15 mouse cellular contexts compared by ENCODE assay signal in the genomic region with DNA sequence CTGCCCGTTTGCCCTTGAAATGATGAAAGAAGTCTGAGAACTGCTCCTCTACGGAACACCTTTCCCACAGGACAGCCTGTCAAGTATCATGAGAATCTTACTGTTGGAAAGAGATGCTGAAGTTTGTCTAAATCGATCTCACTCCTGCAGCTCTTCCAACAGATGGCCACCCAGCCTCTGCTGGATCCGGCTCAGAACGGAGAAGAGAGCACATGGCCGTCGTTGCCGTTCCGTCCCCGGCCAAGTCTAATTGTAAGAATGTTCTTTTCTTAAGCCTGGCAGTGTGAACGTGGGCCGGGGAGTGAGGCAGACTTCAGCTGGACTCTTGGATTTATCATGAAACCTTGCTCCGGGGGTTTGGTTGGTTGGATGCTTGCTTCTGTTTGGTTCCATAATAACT.
DNase-seq lines count a peak whose midpoint lies in the region; ATAC-seq and TF ChIP-seq lines count a peak whose summit lies in the region.
"Had no signal": no experiment of that assay in that cellular context is flagged by ENCODE, and none has a peak within 500 bp of the region (broad histone marks: within the 10 kb centered on the region; RNA-seq: fewer than 3 reads in every experiment).

No protein-coding gene starts in this region.

- peak overlapping the region; percentile 20 for H3K4me3 ChIP-seq in gastrocnemius, adult 2 months
- H3K4me3 ChIP-seq in left cerebral cortex, adult 2 months: no peak overlapping the region
- H3K4me3 ChIP-seq: erythroblast, embryonic 14.5 days; limb, embryonic 13.5 days; lung, embryonic 15.5 days; midbrain, embryonic 10.5 days had no signal

- intact Hi-C loops in gastrocnemius, adult 2 months (cut with DNase I): no loop called here
- intact Hi-C loops in left cerebral cortex, adult 2 months (cut with DNase I): no loop called here

- no peak for TF ChIP-seq CTCF in gastrocnemius, adult 2 months (IDR thresholded peaks at IDR 0.05)
- no peak for TF ChIP-seq CTCF in left cerebral cortex, adult 2 months (IDR thresholded peaks at IDR 0.05)

- no peak overlapping the region for H3K27ac ChIP-seq in gastrocnemius, adult 2 months
- no peak overlapping the region for H3K27ac ChIP-seq in left cerebral cortex, adult 2 months
- H3K27ac ChIP-seq: limb, embryonic 13.5 days; lung, embryonic 15.5 days; midbrain, embryonic 10.5 days had no signal

- no peak for ATAC-seq in CD4-positive, CD25-positive, alpha-beta regulatory T cell, adult 4 months

- no peak for DNase-seq in gastrocnemius, adult 2 months
- no peak for DNase-seq in gastrocnemius, postnatal 10 days
- peak; percentile 13 to 17 for DNase-seq in frontal cortex, postnatal 25 days (ENCODE audit: low spot score in 2 of 2)
- peak; percentile 27 to 62 for DNase-seq in left cerebral cortex, adult 2 months (ENCODE audit: extremely low spot score in 1 of 2, low spot score in 2 of 2)
- DNase-seq in right cerebral cortex, postnatal 25 days: peak; percentile 57
- DNase-seq in kidney, adult 11 months: no peak
- DNase-seq in gastrocnemius, adult 18-20 months (ENCODE audit: low spot score): no peak
- DNase-seq: embryo, embryonic 11 days; kidney, adult 8-10 months; thymus, postnatal 25 days had no signal

Comparison
In these comparisons a context has a peak if more than half of its experiments do, and no peak if none do; other contexts are left out.
1. DNase-seq: peak in frontal cortex, postnatal 25 days (2 of 2), left cerebral cortex, adult 2 months (2 of 2) and right cerebral cortex, postnatal 25 days (single experiment); none in gastrocnemius, adult 2 months (single experiment), gastrocnemius, postnatal 10 days (single experiment), kidney, adult 11 months (single experiment) and gastrocnemius, adult 18-20 months (single experiment).